Mouse (Mus musculus) MEL-GATA-1-ER (cell line): ENCODE results near the gene Itga5.

Source experiments
- DNase-seq: peaks from one replicate; pipeline ENCODE4 v3.0.0-alpha.2; 2012; ENCODE audit warnings: low read depth; ENCODE audit errors: extremely low read depth

Gene Itga5

GRCm38 (mm10) chr15:103365471-103366375 lies 840 bp downstream of the Itga5 start:
- DNase-seq: no peak

GRCm38 (mm10) chr15:103364761-103365160 lies 1.8 kb downstream of the Itga5 start:
- DNase-seq: no peak

GRCm38 (mm10) chr15:103363809-103364208 lies 2.8 kb downstream of the Itga5 start:
- no peak for DNase-seq

- DNase-seq: no peak
Measured at GRCm38 (mm10) chr15:103362950-103363349, 3.6 kb downstream of the Itga5 start.

GRCm38 (mm10) chr15:103362333-103362732 lies 4.2 kb downstream of the Itga5 start:
- peak; percentile 80 for DNase-seq

- no peak for DNase-seq
Measured at GRCm38 (mm10) chr15:103361269-103361668, 5.3 kb downstream of the Itga5 start.

GRCm38 (mm10) chr15:103359869-103360602 lies 6.5 kb downstream of the Itga5 start:
- DNase-seq: no peak

- DNase-seq: no peak
Measured at GRCm38 (mm10) chr15:103359122-103359510, 7.4 kb downstream of the Itga5 start.

GRCm38 (mm10) chr15:103358278-103359121 lies 8.1 kb downstream of the Itga5 start:
- DNase-seq: no peak

- DNase-seq: no peak
Measured at GRCm38 (mm10) chr15:103357817-103358216, 8.7 kb downstream of the Itga5 start.

GRCm38 (mm10) chr15:103356130-103356529 lies 10.4 kb downstream of the Itga5 start:
- no peak for DNase-seq

GRCm38 (mm10) chr15:103355420-103355819 lies 11.1 kb downstream of the Itga5 start:
- no peak for DNase-seq

- DNase-seq: no peak
Measured at GRCm38 (mm10) chr15:103354690-103355089, 11.9 kb downstream of the Itga5 start.

- DNase-seq: no peak
Measured at GRCm38 (mm10) chr15:103353511-103354256, 12.9 kb downstream of the Itga5 start.

- no peak for DNase-seq
Measured at GRCm38 (mm10) chr15:103352856-103353255, 13.7 kb downstream of the Itga5 start.

GRCm38 (mm10) chr15:103347275-103347684 lies 19.3 kb downstream of the Itga5 start:
- DNase-seq: no peak

GRCm38 (mm10) chr15:103345789-103346188 lies 20.8 kb downstream of the Itga5 start:
- DNase-seq: no peak

- DNase-seq: no peak
Measured at GRCm38 (mm10) chr15:103343556-103343955, 23.0 kb downstream of the Itga5 start.

- no peak for DNase-seq
Measured at GRCm38 (mm10) chr15:103343008-103343407, 23.6 kb downstream of the Itga5 start.

- peak; percentile 53 for DNase-seq
Measured at GRCm38 (mm10) chr15:103342415-103342814, 24.1 kb downstream of the Itga5 start.

GRCm38 (mm10) chr15:103341547-103341946 lies 25.0 kb downstream of the Itga5 start:
- DNase-seq: no peak
